Mouse (Mus musculus): Measurements from ENCODE around the gene Dcaf11.

Dcaf11 gene

GRCm38 (mm10) chr14:55559799-55560201 lies at the start of gene Dcaf11:
Gene Dcaf11, plus strand, starts transcription at chr14:55560006.
- peak; percentile 94 for DNase-seq

GRCm38 (mm10) chr14:55510125-55510731 lies 49.6 kb upstream of the Dcaf11 start, which contains the start of gene Cpne6:
Gene Cpne6, plus strand, starts transcription at chr14:55510445.
- no peak for DNase-seq

GRCm38 (mm10) chr14:55511037-55511436 lies 48.8 kb upstream of the Dcaf11 start:
- DNase-seq, result no peak

DNA sequence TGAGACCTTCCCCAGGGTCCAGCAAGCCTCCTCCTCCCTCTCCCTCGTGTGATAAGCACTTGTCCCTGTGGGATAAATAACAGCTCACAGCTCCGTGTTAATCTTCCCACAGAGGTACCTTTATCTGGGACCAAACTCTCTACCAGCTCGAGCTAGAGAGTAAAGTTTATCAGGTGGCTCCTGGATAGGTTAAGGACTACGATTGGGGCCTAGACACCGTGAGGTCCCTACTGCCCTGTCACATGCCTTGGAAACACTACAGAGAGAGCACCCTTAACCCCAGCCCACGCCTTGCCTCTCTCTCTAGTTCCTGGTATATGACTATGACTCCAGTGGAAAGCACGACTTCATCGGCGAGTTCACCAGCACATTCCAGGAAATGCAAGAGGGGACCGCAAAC lies 45.9 kb upstream of the Dcaf11 start:
- DNase-seq, result no peak

DNA sequence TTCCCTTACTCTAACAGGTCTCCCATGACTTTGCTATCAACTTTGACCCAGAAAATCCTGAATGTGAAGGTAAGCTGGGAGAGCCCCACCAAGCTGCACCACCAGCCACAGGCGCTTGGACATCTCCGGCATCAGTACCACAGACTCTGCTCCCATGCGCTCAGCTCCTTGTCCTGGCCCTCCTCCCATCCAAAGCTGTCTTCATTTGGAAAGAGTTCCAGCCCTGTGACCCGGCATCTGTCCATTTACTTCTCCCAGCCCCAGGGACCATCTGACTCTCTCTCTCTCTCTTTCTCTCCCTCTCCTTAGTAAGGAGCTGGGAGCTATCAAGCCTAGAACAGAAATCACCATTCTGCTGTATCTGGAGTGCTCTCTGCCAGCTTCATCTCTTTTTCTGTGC lies 44.0 kb upstream of the Dcaf11 start:
- no peak for DNase-seq

- DNase-seq, result no peak
These were observed 40.9 kb upstream of the Dcaf11 start for GRCm38 (mm10) chr14:55518897-55519296.

DNA sequence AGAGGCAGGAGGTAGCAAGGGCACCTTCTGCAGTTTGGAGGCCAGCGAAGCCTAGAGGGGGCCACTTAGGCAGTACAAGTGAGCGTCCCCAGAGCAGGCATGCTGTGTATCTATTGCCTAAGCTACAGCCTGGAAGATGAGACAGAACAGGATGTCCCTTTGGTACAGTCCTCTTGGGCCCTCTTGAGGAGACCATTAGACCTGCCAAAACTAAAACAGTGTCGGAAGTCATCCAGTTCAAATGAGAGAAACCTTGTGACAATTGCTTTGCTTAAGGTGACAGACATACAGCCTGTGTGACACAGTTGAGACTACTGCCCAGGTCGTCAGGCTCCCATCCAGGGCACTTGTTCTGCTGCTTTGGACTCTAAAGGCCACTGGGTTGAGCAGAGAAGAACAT lies 40.2 kb upstream of the Dcaf11 start:
- no peak for DNase-seq

DNA sequence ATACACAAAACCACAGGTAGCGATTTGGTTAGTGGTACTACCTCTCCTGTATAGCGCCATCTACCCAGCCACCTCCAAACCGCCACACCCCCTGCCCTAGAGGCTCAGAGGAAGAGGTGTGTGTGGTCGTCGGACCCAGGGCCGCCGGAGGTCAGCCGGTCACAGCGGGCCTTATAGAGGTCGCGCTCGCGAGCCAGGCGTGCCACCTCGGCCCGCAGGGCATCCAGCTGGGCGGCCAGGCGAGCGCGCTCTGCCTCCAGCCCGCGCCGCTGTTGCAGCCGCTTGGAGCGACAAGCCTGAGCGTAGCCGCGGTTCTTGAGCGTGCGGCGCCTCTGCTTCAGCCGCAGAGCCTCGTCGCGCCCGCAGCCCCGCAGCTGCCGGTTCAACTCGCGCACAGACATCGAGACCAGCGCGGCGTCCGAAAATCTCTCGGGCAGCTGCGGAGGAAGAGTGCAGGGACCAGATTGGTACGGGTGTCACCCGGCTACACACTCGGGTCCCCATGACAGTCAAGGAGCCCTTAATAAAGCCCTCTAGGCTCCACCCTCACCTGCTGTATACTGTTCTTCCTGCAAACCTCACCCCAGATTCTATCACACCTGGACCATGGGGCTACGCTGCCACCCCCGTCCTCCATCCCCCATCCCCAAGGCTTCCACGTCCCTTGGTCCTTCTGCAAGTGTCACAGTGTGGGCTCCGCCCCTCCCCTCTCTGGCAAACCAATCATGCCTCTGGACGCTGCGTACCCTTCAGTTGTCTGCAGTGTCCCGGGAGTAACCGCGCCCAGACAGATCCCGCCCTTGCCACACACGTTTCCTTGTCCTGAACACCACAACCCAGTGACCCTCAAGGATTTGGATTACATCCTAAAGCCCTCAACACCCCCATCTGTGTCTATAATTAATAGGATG lies 39.1 kb upstream of the Dcaf11 start:
- DNase-seq, result peak; percentile 22

- no peak for DNase-seq
These were observed 35.7 kb upstream of the Dcaf11 start for GRCm38 (mm10) chr14:55524062-55524461.

DNA sequence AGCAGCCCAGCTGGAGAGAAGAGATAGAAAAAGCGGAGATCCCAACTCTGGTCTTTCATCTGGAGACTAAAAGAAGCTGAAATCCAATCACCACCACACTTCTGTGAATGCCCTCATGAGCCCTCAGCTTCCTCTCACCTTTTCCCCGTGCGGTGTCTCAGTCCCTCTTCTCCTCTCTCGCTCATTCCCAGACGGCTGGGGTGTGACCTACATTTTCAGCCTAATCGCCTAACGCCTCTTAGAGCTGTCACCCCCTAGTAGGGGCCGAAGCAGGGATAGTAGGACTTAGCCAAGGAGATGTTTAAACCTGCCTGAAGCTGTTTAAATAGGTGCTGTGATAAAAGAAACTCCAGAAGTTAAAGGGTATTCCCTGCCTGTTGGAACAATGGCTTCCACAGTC lies 35.0 kb upstream of the Dcaf11 start, which contains the start of gene Nrl:
TSS of gene Nrl (minus strand) at position 197 of the 400 bp plus-strand sequence.
- DNase-seq, result no peak

- no peak for DNase-seq
These were observed 33.1 kb upstream of the Dcaf11 start for GRCm38 (mm10) chr14:55526674-55527073.

- DNase-seq, result peak; percentile 49
These were observed 31.9 kb upstream of the Dcaf11 start for GRCm38 (mm10) chr14:55527940-55528339.

DNA sequence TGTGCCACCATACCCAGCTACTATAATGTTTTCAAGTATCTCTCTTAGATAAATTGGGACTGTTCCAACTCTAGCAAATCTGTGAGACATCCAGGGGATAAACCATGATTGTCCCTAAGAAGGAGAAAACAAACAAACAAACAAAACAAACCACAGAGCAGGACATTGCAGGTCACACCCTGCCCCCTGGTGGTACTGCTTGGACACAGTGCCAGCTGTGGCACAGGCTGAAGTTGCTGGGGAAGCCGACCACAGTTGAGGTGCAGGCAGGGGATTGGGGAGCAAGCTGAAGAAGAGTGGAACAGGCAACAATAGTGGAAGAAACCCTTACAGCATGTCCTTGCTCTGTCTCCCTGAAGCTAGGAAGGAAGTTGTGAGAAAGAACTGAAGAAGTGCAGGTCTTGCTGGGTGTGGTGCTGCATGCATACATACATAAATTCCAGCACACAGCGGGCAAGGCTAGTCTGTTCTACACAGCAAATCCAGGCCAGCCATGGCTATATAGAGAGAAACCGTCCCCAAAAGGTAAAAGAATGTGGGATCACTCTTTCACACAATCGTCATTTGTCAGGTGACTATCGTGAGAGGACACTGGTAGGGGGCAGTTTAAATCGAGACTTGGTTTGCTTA lies 23.6 kb upstream of the Dcaf11 start:
- DNase-seq, result peak; percentile 54

- peak; percentile 86 for DNase-seq
These were observed 19.6 kb upstream of the Dcaf11 start, which contains the start of gene Pck2 for GRCm38 (mm10) chr14:55540067-55540786. Gene Pck2, plus strand, starts transcription at chr14:55540266.

DNA sequence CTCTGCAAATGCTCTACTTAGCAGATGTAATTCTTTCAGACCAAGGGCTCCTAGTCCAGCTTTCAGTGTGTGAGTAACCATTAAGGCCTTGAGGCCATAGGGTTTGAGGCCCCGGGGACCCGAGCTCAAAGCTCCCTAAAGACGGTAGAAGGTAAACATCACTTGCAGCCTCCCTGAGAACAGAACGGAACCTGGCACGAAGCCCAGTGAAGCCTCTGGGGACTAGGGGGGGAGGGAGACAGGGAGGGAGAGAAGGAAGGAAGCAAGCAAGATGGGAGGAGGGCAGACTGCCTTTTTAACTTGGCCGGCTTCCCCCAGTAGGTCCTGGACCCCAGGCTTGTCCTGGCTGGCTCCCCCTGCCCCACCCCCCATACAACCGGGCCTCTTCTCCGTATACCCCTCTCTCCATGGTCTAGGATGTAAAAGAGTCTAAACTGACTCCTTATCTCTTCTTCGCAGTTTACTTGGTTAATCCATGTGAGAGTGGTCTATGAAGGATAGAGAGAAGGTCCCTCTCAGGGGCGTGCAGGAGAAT lies 19.0 kb upstream of the Dcaf11 start:
- peak; percentile 78 for DNase-seq

GRCm38 (mm10) chr14:55542268-55542667 lies 17.5 kb upstream of the Dcaf11 start:
- DNase-seq, result no peak

DNA sequence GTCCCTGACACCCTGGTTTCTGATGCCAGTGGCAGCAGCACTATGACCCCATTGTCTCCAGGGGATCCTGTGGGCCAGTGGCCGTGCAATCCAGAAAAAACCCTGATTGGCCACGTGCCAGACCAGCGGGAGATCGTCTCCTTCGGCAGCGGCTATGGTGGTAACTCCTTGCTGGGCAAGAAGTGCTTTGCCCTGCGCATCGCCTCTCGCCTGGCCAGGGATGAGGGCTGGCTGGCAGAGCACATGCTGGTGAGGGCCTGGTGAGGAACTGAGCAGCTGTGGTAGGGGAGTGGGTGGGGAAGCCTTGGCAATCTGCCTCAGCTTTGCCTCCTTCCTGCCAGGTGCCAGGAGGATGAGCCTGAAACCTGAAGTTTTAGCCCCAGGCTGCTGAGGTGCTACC lies 15.5 kb upstream of the Dcaf11 start:
- DNase-seq, result no peak

DNA sequence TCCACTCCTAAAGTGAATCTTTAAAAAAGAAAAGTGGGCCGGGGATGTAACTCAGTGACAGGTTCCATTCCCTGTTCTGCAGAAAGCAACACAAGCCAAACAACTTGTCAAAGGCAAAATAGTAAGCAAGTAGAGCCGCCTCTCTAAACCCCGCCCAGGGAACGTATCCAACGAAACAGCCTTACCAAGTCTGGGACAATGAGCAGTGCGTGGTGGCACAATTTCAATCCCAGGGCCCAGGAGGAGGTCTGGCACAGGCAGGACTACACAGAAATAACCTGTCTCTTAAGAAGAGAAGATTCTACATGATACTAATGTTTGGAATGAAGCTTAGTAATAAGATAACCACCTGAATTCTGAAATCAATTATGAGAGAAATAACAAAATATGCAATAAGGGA lies 9.6 kb upstream of the Dcaf11 start:
- DNase-seq, result no peak

- no peak for DNase-seq
These were observed 8.5 kb upstream of the Dcaf11 start for GRCm38 (mm10) chr14:55551347-55551746.

GRCm38 (mm10) chr14:55551794-55552193 lies 8.0 kb upstream of the Dcaf11 start:
- no peak for DNase-seq

- no peak for DNase-seq
These were observed 5.2 kb upstream of the Dcaf11 start for GRCm38 (mm10) chr14:55554635-55555034.

GRCm38 (mm10) chr14:55555788-55556187 lies 4.0 kb upstream of the Dcaf11 start:
- no peak for DNase-seq

DNA sequence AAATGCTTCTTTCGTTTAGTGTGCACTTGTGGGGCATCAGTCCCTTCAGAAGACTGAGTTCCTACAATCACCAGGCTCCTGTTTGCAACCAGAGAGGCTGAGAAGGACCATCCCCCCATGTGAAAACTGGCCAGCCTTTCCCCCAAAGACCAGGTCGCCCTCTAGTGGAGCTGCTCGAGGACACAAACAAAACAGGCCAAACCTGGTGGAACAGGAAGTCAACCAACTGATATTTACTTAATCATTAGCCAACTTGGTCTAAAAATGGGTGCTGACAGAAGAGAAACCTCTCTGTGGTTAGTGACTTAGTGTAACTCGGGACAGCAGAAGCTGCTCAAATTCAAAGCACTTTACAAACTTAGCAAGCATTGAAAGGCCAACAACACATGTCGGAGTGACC lies 2.8 kb upstream of the Dcaf11 start:
- peak; percentile 87 for DNase-seq

Measured in kidney, adult 18-20 months (tissue).